Mouse (Mus musculus) G1E (cell line): Measurements from ENCODE around the gene Nfkbid. TPM values are rescaled to one million over a fixed set of nuclear protein-coding genes. Genes with fewer than 3 reads are reported as not detected.

ENCODE experiments used
- ATAC-seq: 2 replicates; pipeline ENCODE4 v1.8.0; 2016; ENCODE audit warnings: mild to moderate bottlenecking; ENCODE audit not compliant: insufficient number of reproducible peaks, poor library complexity, low FRiP score, severe bottlenecking; ENCODE audit errors: extremely low read depth
- DNase-seq: peaks from one replicate; pipeline ENCODE4 v3.0.0; 2012; ENCODE audit warnings: low spot score
- H3K27me3 ChIP-seq: 2 replicates; pipeline ENCODE4 v1.6.1; 2012; ENCODE audit warnings: mild to moderate bottlenecking, low read length, inconsistent platforms; ENCODE audit not compliant: insufficient read depth
- H3K36me3 ChIP-seq: replicated peaks from 2 replicates; pipeline ENCODE3; 2012; ENCODE audit warnings: mild to moderate bottlenecking, inconsistent platforms
- H3K4me1 ChIP-seq: 2 replicates; pipeline ENCODE4 v1.6.1; 2012; ENCODE audit warnings: low read depth, low read length, inconsistent platforms, mixed read lengths; ENCODE audit not compliant: insufficient read depth
- H3K4me3 ChIP-seq: 2 replicates; pipeline ENCODE4 v1.5.1; 2012; ENCODE audit warnings: low read depth, mild to moderate bottlenecking, inconsistent platforms, low read length, moderate library complexity, mixed read lengths
- H3K9me3 ChIP-seq: replicated peaks from 2 replicates; pipeline ENCODE4 v1.6.1; 2012; ENCODE audit warnings: inconsistent platforms
- CTCF ChIP-seq: IDR thresholded peaks from 2 replicates; pipeline ENCODE4 v1.5.1; 2012; ENCODE audit warnings: low read depth, low read length, inconsistent platforms, mixed read lengths
- GATA1 ChIP-seq: IDR thresholded peaks from 2 replicates; pipeline ENCODE4 v1.6.1; 2012; ENCODE audit warnings: borderline replicate concordance, low read length, inconsistent platforms, mixed read lengths
- GATA2 ChIP-seq: IDR thresholded peaks from 2 replicates; pipeline ENCODE4 v1.6.1; 2012; ENCODE audit warnings: low read depth, low read length, inconsistent platforms, borderline replicate concordance
- POLR2AphosphoS5 ChIP-seq: IDR thresholded peaks from 2 replicates; pipeline ENCODE4 v1.6.1; 2012; ENCODE audit warnings: low read depth, low read length, inconsistent platforms; ENCODE audit not compliant: insufficient replicate concordance
- TAL1 ChIP-seq: conservative IDR thresholded peaks from 2 replicates; pipeline ENCODE4 v1.6.1; 2012; ENCODE audit warnings: low read depth, low read length, inconsistent platforms, mixed read lengths
- polyA plus RNA-seq: library from polyadenylated mRNA; stranded (reverse); fragments of >175 nt; gene quantifications from 2 replicates; pipeline ENCODE4 v1.2.3, GENCODE M21; 2012
- total RNA-seq, 2 experiments: library from RNA; stranded (forward) in 1 of 2; stranded (reverse) in 1 of 2; fragments of 200-1000 nt in 1 of 2; fragments of >200 nt in 1 of 2; fragmentation: Nextera tagmentation in 1 of 2; gene quantifications; 2 replicates each; pipeline ENCODE4 v1.2.3; 2014 to 2017

Nfkbid gene
- total and polyA plus RNA-seq, 3 experiments: 0.98 to 4.8 (median 3.0) TPM

GRCm38 (mm10) chr7:30435156-30435555 is 13.6 kb downstream of the Nfkbid start:
- H3K27me3 ChIP-seq: no peaks in the 10 kb centered on the region; the same call in 1 of the 2 replicates

GRCm38 (mm10) chr7:30436879-30437278 is 15.3 kb downstream of the Nfkbid start:
- Histone ChIP-seq H3K9me3 (no peaks in the 10 kb centered on the region), H3K4me3 (no peak overlapping the region), H3K36me3 (no peaks in the 10 kb centered on the region), H3K27me3 (no peaks in the 10 kb centered on the region; the same call in 1 of the 2 replicates), H3K4me1 (no peaks in the 10 kb centered on the region)
- TF ChIP-seq GATA1 (no peak), TAL1 (no peak), CTCF (no peak), GATA2 (no peak)
- no peak for ATAC-seq
- DNase-seq: no peak

More at GRCm38 (mm10) chr7:30435156-30435555, 13.6 kb downstream of the Nfkbid start:
- ATAC-seq (no peak), DNase-seq (no peak)
- no peaks in the 10 kb centered on the region for H3K4me1 ChIP-seq
- H3K9me3 ChIP-seq: no peaks in the 10 kb centered on the region
- H3K36me3 ChIP-seq: no peaks in the 10 kb centered on the region
- no peak overlapping the region for H3K4me3 ChIP-seq
- TF ChIP-seq GATA2 (no peak), GATA1 (no peak), TAL1 (no peak), CTCF (no peak), POLR2AphosphoS5 (no peak)

- no peaks in the 10 kb centered on the region for H3K4me1 ChIP-seq
- no peaks in the 10 kb centered on the region; the same call in 1 of the 2 replicates for H3K27me3 ChIP-seq
- H3K9me3 ChIP-seq: peaks cover 7% of the 10 kb centered on the region
- H3K36me3 ChIP-seq: no peaks in the 10 kb centered on the region
- H3K4me3 ChIP-seq: no peak overlapping the region
- ATAC-seq (no peak), DNase-seq (no peak)
- no peak for TF ChIP-seq CTCF
- no peak for TF ChIP-seq GATA1
- TF ChIP-seq POLR2AphosphoS5: no peak
- TF ChIP-seq GATA2: no peak
- TF ChIP-seq TAL1: no peak
Observed at GRCm38 (mm10) chr7:30439734-30440133, 18.2 kb downstream of the Nfkbid start.

GRCm38 (mm10) chr7:30440697-30441096 is 19.2 kb downstream of the Nfkbid start:
- no peaks in the 10 kb centered on the region; the same call in 1 of the 2 replicates for H3K4me1 ChIP-seq
- no peaks in the 10 kb centered on the region; the same call in 1 of the 2 replicates for H3K27me3 ChIP-seq
- H3K9me3 ChIP-seq: peaks cover 16% of the 10 kb centered on the region
- ATAC-seq: no peak
- no peak for TF ChIP-seq GATA1
- TF ChIP-seq TAL1: no peak
- TF ChIP-seq CTCF: peak; percentile 51; the same call in 1 of the 2 replicates
- H3K36me3 ChIP-seq: no peaks in the 10 kb centered on the region
- no peak overlapping the region for H3K4me3 ChIP-seq
- DNase-seq: peak; percentile 35

GRCm38 (mm10) chr7:30443696-30444095 is 22.2 kb downstream of the Nfkbid start:
- no peaks in the 10 kb centered on the region; the same call in 1 of the 2 replicates for H3K4me1 ChIP-seq
- H3K9me3 ChIP-seq: peaks cover 23% of the 10 kb centered on the region
- ATAC-seq (no peak), DNase-seq (no peak)
- H3K4me3 ChIP-seq: no peak overlapping the region
- no peaks in the 10 kb centered on the region for H3K36me3 ChIP-seq
- H3K27me3 ChIP-seq: no peaks in the 10 kb centered on the region; the same call in 1 of the 2 replicates
- TF ChIP-seq GATA1 (no peak), POLR2AphosphoS5 (no peak), GATA2 (no peak), CTCF (no peak), TAL1 (no peak)

GRCm38 (mm10) chr7:30444154-30444970 is 22.8 kb downstream of the Nfkbid start:
- ATAC-seq: no peak
- Histone ChIP-seq H3K4me1 (no peaks in the 10 kb centered on the region; the same call in 1 of the 2 replicates), H3K9me3 (peaks cover 23% of the 10 kb centered on the region), H3K36me3 (no peaks in the 10 kb centered on the region), H3K4me3 (no peak overlapping the region), H3K27me3 (no peaks in the 10 kb centered on the region; the same call in 1 of the 2 replicates)
- no peak for TF ChIP-seq CTCF
- no peak for TF ChIP-seq TAL1
- TF ChIP-seq GATA1: no peak
- TF ChIP-seq POLR2AphosphoS5: no peak
- no peak for TF ChIP-seq GATA2
- no peak for DNase-seq
